Mouse (Mus musculus): ENCODE data around the gene Ttll11. TPM values are rescaled to one million over a fixed set of nuclear protein-coding genes. Genes with fewer than 3 reads are reported as not detected.

Ttll11 gene
- total and polyA plus RNA-seq, 2 experiments from 2014 or later: 1.7 to 5.0 TPM

GRCm38 (mm10) chr2:35736061-35736460 lies 243.7 kb downstream of the Ttll11 start:
- H3K27ac ChIP-seq (ENCODE audit: low read depth): no peak overlapping the region
- no peaks in the 10 kb centered on the region for H3K4me1 ChIP-seq (ENCODE audit: control insufficient read depth, insufficient read depth)
- H3K4me2 ChIP-seq (ENCODE audit: low read depth, low read length): no peak overlapping the region
- TF ChIP-seq EP300 (IDR thresholded peaks at IDR 0.05; ENCODE audit: low read depth) (no peak), CTCF (IDR thresholded peaks at IDR 0.05; ENCODE audit: low read depth) (no peak)
- no peaks in the 10 kb centered on the region for H3K27me3 ChIP-seq (ENCODE audit: control insufficient read depth, insufficient read depth, low read length)
- no peak overlapping the region for H3K4me3 ChIP-seq (ENCODE audit: low read depth, low read length)
- WGBS: 78% methylated on average over 2 of the region's 2 CpGs
- no peak overlapping the region for H3K9ac ChIP-seq (replicated peaks; ENCODE audit: low read depth, low read length)
- no peak for ATAC-seq (ENCODE audit: insufficient read depth, low read depth)
- H3K36me3 ChIP-seq (replicated peaks; ENCODE audit: control insufficient read depth, insufficient read depth, low read length): peaks cover 5% of the 10 kb centered on the region; the same call in 1 of the 2 replicates
- H3K9me3 ChIP-seq (replicated peaks; ENCODE audit: control insufficient read depth, low read length): no peaks in the 10 kb centered on the region
- no peak for DNase-seq (ENCODE audit: low spot score)

- Histone ChIP-seq H3K4me1 (ENCODE audit: control insufficient read depth, insufficient read depth) (no peaks in the 10 kb centered on the region), H3K27me3 (ENCODE audit: control insufficient read depth, insufficient read depth, low read length) (no peaks in the 10 kb centered on the region), H3K9ac (replicated peaks; ENCODE audit: low read depth, low read length) (no peak overlapping the region), H3K4me3 (ENCODE audit: low read depth, low read length) (no peak overlapping the region), H3K9me3 (replicated peaks; ENCODE audit: control insufficient read depth, low read length) (no peaks in the 10 kb centered on the region), H3K36me3 (replicated peaks; ENCODE audit: control insufficient read depth, insufficient read depth, low read length) (peaks cover 7% of the 10 kb centered on the region; the same call in 1 of the 2 replicates), H3K4me2 (ENCODE audit: low read depth, low read length) (no peak overlapping the region), H3K27ac (ENCODE audit: low read depth) (no peak overlapping the region)
- ATAC-seq (ENCODE audit: insufficient read depth, low read depth): no peak
- 100% methylated on average over 2 of the region's 2 CpGs for whole genome bisulfite sequencing
- TF ChIP-seq EP300 (IDR thresholded peaks at IDR 0.05; ENCODE audit: low read depth) (no peak), CTCF (IDR thresholded peaks at IDR 0.05; ENCODE audit: low read depth) (0 out of 2 replicates have a peak, but pooled peaks have one; percentile 3)
- DNase-seq (ENCODE audit: low spot score): no peak
Observed at GRCm38 (mm10) chr2:35735001-35735400, 244.7 kb downstream of the Ttll11 start.

- 67% methylated on average over 18 of the region's 18 CpGs for WGBS
- Histone ChIP-seq H3K4me2 (ENCODE audit: low read depth, low read length) (no peak overlapping the region), H3K36me3 (replicated peaks; ENCODE audit: control insufficient read depth, insufficient read depth, low read length) (peaks cover 32% of the 10 kb centered on the region), H3K4me3 (ENCODE audit: low read depth, low read length) (no peak overlapping the region), H3K9me3 (replicated peaks; ENCODE audit: control insufficient read depth, low read length) (no peaks in the 10 kb centered on the region), H3K4me1 (ENCODE audit: control insufficient read depth, insufficient read depth) (peaks cover 7% of the 10 kb centered on the region; the same call in 1 of the 2 replicates), H3K9ac (replicated peaks; ENCODE audit: low read depth, low read length) (no peak overlapping the region), H3K27ac (ENCODE audit: low read depth) (no peak overlapping the region), H3K27me3 (ENCODE audit: control insufficient read depth, insufficient read depth, low read length) (no peaks in the 10 kb centered on the region)
- ATAC-seq (ENCODE audit: insufficient read depth, low read depth) (no peak), DNase-seq (ENCODE audit: low spot score) (no peak)
- TF ChIP-seq CTCF (IDR thresholded peaks at IDR 0.05; ENCODE audit: low read depth) (no peak), EP300 (IDR thresholded peaks at IDR 0.05; ENCODE audit: low read depth) (no peak)
Observed at GRCm38 (mm10) chr2:35731671-35732449, 247.9 kb downstream of the Ttll11 start.

GRCm38 (mm10) chr2:35729077-35730065 lies 250.3 kb downstream of the Ttll11 start:
- peak; percentile 83 for ATAC-seq (ENCODE audit: insufficient read depth, low read depth)
- Histone ChIP-seq H3K36me3 (replicated peaks; ENCODE audit: control insufficient read depth, insufficient read depth, low read length) (peaks cover 53% of the 10 kb centered on the region), H3K9ac (replicated peaks; ENCODE audit: low read depth, low read length) (no peak overlapping the region), H3K27ac (ENCODE audit: low read depth) (peak overlapping the region; percentile 53), H3K27me3 (ENCODE audit: control insufficient read depth, insufficient read depth, low read length) (no peaks in the 10 kb centered on the region), H3K4me1 (ENCODE audit: control insufficient read depth, insufficient read depth) (peaks cover 7% of the 10 kb centered on the region; the same call in 1 of the 2 replicates), H3K9me3 (replicated peaks; ENCODE audit: control insufficient read depth, low read length) (no peaks in the 10 kb centered on the region), H3K4me3 (ENCODE audit: low read depth, low read length) (no peak overlapping the region), H3K4me2 (ENCODE audit: low read depth, low read length) (no peak overlapping the region)
- 59% methylated on average over 16 of the region's 16 CpGs for WGBS
- TF ChIP-seq EP300 (IDR thresholded peaks at IDR 0.05; ENCODE audit: low read depth) (no peak), CTCF (IDR thresholded peaks at IDR 0.05; ENCODE audit: low read depth) (peak; percentile 58)
- DNase-seq (ENCODE audit: low spot score): peak; percentile 75

GRCm38 (mm10) chr2:35728633-35729032 lies 251.1 kb downstream of the Ttll11 start:
- H3K4me1 ChIP-seq (ENCODE audit: control insufficient read depth, insufficient read depth): peaks cover 7% of the 10 kb centered on the region; the same call in 1 of the 2 replicates
- H3K27ac ChIP-seq (ENCODE audit: low read depth): peak overlapping the region; percentile 34; the same call in 1 of the 2 replicates
- peaks cover 59% of the 10 kb centered on the region for H3K36me3 ChIP-seq (replicated peaks; ENCODE audit: control insufficient read depth, insufficient read depth, low read length)
- no peak for ATAC-seq (ENCODE audit: insufficient read depth, low read depth)
- H3K4me2 ChIP-seq (ENCODE audit: low read depth, low read length): no peak overlapping the region
- DNase-seq (ENCODE audit: low spot score): no peak
- no peak overlapping the region for H3K9ac ChIP-seq (replicated peaks; ENCODE audit: low read depth, low read length)
- TF ChIP-seq EP300 (IDR thresholded peaks at IDR 0.05; ENCODE audit: low read depth) (no peak), CTCF (IDR thresholded peaks at IDR 0.05; ENCODE audit: low read depth) (no peak)
- H3K27me3 ChIP-seq (ENCODE audit: control insufficient read depth, insufficient read depth, low read length): no peaks in the 10 kb centered on the region
- no peak overlapping the region for H3K4me3 ChIP-seq (ENCODE audit: low read depth, low read length)
- WGBS: 29% methylated on average over 5 of the region's 5 CpGs
- H3K9me3 ChIP-seq (replicated peaks; ENCODE audit: control insufficient read depth, low read length): no peaks in the 10 kb centered on the region
